Mouse (Mus musculus) ovary, postnatal 14 days (tissue): ENCODE measurements around the gene Pea15a.
"Not testable (repeated sequence)": the region's sequence is repeated elsewhere in the genome, so short reads cannot be mapped to it uniquely, and the experiment has no call there.

Experiments used
- DNase-seq: peaks from one replicate; pipeline ENCODE4 v3.0.0; 2022; ENCODE audit warnings: low spot score

Gene Pea15a

DNA sequence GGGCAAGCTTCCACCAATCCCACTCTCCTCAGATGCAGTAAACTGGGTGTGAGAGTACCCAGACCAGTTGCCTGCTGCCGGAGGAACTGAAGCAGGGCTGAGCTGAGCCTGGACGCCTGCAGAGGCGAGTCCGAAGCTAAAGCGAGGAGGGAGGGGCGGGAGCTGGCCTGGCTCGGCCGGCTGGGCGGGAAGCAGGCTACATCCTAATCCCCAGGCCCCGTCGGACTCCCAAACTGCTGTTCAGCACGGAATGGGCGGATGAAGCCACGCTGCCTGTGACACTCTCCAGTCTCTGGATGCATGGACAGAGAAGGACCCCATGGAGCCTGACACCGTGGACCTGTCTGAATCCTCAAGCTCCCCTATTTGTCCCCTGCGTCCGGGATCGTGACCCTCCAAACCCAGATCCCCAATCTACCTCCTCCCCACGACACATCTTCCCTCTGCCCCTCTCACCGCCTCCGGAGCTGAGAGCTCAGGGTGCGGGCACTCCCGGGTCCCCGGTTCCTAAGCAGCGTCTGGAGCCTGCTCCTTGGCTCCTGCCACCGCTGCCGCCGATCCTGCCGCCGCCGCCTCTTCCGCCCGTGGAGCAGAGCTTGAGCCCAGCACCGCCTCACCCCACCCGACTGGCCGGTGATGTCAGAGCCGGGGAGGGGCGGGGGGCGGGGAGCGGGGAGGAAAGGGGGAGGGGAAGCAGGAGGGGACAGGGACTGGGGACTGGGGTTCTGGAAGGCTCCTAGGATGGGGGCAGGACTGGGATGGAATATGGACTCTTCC is at the start of gene Pea15a:
Gene Pea15a, minus strand, starts transcription at position 664 of the 777 bp plus-strand sequence.
- peak; percentile 73 for DNase-seq

DNA sequence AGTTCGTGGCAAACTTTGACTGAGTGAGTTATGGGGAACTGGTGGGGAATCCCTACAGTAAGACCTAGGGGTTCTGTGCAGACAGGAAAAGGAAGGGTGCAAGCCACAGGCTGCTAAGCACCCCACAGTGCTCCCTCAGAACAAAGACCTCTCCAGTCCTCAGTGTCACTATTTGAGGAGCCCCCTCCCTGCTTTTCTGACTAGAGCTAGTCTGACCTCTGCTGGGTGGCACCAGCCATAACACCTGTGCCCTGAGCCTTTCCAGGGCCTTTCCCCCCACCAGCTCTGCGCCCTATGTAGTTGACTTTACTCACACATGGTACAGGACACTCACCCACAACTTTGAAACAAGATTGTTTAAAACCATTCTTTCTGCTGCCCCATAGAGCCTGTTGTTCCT is 41.1 kb upstream of the Pea15a start:
- no peak for DNase-seq

DNA sequence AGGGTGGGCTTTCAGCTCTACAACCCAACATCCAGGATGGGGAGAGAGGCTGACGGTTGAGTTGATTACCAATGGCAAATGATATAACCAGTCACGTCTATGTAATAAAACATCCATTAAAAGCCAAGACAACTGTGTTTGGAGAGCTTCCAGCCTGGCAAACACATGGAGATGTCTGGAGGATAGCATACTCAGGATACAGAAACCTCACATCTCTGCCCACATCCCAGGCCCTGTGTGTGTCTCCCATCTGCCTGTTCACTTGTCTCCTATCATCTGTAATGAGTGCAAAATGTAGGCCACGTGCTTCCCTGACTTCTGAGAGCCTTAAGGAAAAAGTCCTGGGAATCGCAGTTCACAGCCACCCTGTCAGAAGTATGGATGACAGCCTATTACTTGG is 40.6 kb upstream of the Pea15a start:
- no peak for DNase-seq

DNA sequence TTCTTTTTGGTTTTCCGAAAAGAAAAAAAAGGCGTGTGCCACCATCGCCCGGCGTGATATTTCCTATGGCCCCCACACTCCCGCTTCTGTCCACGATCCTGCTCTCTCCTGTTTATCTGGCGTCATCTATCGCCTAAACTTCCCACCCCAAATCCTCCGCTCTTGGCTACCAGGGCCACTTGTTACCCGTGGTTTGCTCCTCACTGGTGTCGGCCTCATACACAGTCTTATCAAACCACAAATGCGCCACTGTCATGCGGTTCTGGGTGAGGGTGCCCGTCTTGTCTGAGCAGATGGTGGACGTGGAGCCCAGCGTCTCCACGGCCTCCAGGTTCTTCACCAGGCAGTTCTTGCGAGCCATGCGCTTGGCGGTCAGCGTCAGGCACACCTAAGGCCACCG is 38.0 kb upstream of the Pea15a start:
- DNase-seq = not testable (repeated sequence)

DNA sequence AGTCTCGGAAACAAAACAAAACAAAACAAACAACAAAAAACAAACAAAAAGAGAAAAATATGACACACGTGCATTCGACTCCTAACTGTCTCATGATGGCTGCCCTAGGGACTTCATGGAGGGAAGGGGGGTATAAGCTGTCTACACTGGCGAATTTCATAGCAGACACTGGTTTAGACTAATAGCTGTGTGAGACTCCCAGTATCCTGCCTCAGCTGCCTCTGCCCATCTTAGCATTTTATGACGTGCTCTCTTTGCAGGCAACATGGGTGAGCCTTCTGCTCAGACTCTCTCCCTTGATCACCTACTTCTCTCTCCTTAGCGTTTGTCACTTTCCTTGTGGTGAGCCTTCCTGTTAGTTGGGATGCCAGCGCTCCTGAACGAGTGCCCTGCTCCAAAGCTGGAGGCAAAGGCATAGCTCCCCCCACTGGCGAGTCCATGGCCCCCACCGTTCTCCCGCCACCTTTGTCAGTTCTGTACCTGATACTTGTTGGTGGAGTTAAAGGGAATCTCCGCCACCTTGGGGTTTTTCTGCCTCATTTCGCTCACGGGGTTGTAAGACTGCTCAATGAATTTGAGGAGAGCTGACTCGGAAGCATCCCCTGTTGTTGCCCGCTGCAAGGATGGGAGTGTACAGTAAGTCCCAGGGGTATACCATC is 37.1 kb upstream of the Pea15a start:
- no peak for DNase-seq

DNA sequence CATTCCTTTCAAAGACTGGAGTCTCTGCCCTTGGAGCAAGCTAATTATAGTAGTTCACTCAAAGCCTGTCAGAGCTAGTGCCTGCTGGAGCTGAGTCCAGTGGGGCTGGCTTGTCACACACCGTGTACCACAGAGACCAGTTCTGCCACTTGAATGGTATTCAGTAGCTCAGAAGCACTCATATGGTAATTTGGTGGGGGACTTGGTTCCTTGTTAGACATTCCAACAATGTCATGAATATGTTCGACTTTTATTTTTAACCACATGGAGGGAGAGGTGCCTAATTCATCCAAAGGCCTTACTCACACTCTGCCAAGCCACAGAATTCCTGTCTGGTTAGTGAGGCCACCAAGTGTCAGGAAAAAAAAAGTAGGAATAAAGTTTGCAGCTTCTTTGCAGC is 35.8 kb upstream of the Pea15a start:
- DNase-seq = no peak

DNA sequence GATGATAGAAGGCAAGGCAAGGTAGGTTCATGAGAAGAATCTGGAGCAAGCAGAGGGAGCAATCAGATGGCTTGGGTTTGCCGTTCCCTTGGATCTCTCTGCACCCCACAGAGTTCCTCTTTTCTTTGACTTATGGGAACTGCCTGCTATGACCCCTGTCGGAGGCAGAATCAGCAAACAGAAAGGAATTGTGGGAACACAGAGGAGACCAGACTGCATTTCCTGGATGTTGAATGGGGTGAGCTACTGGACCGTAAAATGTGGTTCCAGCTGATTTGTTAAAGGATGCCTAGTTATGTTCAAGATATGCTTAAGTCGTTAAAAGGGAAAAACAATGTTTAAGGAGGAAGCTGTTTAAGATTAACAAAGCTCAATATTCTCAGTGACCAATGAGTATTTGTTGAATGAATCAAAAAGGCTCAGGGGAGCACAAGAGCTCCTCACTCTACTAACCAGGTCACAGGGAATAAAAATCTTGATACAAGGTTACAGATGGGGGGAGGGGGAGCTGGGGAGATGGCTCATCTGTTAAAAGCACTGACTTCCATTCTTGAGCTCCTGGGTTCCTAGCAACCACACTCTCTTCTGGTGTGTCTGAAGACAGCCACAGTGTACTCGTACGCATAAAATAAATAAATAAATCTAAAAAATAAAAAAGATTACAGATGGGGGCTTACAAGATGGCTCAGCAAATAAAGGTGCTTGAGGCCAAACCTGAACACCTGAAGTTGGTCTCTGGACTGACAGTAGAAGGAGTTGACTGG is 34.5 kb upstream of the Pea15a start:
- DNase-seq = no peak

DNA sequence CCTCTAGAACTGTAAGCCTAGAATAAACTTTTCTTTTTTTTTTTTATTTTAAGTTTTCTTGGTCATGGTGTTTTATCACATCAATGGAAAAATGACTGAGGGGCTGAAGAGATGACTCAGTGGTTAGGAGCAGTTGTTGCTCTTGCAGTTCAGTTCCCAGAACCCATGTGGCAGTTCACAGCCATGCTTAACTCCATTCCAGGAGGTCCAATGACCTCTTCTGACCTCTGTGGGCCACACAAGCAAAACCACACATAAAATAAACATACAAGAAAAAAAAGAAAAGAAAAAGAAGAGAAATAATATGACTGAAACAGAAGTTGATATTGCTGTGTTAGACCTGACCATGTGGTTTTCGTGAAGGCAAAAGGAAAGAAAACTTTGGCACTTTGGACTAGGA is 22.6 kb upstream of the Pea15a start:
- DNase-seq = no peak

DNA sequence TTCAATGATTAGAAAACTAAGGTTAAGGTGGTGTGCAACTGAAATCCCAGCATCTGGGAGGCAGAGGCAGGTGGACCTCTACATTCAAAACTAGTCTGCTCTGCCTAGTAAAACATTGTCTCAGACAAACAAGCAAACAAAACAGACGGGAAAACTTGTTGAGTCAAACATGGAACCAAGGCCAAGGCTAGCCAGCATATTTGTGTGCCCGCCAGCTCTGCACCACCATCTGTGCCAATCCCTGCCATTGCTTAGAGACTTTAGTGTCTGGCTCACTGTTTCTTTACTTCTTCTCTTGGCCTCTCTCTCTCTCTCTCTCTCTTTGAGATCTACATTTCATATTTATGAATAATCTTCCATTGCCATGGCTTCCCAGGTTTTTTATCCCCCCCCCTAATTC is 21.6 kb upstream of the Pea15a start:
- DNase-seq = no peak

DNA sequence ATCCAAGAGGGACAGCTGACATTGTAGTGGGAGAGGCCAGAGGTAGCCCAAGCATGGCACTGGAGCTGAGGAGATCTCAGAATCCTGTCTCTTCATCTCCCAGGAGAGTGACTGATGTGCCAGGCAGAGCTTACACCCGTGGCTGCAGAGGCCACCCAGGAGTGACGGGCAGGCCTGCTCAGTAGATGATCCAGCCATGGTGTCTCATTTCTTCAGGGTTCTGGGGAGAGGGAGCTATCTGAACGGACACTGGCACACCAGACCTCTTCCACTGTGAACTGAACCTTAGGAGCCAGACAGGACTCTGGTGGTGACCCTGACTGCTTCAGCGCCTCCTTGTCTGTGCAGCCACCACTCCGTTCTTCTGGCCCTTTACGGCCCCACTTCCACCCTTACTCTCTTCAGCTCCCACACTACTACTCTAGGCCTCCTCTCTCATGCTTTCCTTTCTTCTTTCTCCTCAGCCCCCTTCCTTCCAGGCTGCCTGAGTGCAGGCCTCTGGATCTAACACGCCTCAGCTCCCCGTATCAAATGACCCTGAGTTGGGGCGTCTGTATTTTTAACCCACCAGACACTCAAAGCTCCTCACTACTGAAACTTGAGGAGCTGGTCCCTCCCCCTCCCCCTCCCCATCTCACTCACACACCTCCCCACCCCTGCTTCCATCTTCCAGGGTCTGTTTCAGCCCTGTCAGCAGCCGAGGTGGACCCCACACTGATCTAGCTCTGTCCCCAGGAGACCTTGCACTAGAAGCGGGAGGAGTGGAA is 14.9 kb upstream of the Pea15a start:
- DNase-seq = no peak

DNA sequence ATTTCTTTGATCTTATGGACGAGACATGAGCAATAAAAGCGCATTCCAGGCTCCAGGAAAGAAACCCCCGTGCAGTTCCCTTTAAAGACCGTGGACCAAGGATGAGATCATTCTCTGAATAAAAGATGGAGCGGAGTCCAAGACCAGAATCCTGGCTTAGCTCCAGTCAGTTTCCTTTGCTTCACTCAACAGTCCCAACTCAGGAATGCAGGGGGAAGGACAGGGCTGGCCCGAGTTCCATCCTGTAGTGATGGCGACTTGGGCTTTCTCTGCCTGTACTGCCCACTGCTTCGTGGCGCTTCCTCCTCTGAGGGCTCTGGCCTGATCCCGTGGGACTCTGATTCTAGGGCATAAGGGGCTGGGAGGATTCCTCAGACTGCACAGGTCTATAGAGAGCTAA is 13.8 kb upstream of the Pea15a start:
- DNase-seq = no peak

DNA sequence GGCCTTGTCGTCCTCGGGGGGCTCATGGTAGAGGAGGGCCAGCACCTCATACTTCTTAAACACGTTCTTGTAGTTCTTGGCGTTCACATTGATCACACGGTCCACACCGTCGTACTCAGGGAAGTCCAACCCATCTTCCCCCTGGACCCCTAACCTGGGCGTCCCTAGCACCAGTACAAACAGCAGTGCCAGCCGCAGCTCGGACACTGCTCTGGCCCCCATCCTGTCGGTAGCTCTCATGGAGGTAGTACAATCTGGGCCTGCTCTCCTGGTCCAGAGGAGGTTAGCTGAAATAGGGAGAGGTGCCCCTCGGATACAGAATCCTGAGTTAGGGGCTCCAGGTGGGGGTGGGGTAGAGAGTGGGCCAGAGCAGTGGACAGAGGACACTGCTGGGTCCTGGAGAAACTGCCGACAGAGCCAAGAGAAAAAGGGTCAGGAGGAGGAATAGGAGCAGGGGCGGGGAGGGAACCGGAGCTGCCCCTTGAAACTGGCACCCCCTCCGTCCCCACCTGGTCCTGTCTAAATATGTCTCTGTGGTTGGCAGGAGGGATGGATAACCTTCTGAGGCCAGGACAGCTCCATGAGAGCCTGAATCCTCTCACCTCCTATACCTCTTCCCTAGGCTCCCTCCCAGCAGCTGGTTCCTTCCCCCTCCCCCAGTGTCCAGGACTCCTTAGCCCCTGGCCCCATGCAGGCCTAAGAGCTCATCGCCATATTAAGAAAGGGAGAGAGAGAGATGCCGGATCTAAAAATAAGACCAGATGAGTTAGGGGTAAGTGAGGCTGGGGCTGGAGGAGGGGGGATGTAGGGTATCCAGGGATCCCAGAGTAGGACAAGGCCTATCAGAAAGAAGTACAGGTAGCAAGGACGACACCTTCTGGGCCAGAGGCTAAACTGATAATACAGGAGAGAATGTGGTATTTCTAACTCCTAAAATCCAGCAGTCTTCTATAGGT is 13.1 kb upstream of the Pea15a start, which contains the start of gene Casq1:
Gene Casq1, minus strand, starts transcription at position 418 of the 956 bp plus-strand sequence.
- no peak for DNase-seq

DNA sequence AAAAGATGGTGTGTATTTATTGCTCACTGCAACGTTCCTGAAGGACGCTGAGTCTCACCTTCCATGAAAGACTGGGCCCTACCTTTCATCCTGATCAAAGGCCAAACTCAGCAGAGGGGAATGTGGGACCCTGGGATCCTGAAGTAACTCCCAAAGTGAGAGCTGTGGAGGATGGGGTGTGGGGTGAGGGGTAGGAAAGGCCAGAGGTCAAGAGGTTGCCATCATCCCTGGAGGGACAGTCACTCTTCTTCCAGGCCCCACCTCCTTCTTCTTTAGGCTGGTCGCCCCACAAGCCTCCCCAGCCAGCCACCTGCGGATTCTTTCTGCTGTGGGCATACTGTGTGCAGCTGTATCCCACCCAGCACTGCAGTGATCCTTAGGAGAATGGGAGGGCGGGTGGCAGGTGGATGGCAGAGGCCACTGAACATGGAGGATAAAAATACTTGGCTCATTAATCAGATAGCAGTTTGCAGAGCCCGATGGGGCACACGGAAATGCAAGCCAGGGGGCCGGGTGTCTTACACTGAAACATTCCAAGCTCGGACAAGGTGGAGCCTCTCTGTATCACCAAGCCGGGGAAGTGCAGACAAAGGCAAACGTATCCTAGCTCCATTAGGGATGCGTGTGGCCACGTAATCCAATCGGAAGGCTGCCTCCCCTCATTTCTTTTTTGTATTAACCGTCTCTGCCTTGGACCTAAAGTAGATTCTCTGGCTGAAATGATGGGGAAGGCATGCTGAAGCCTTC is 11.7 kb upstream of the Pea15a start:
- DNase-seq = no peak

DNA sequence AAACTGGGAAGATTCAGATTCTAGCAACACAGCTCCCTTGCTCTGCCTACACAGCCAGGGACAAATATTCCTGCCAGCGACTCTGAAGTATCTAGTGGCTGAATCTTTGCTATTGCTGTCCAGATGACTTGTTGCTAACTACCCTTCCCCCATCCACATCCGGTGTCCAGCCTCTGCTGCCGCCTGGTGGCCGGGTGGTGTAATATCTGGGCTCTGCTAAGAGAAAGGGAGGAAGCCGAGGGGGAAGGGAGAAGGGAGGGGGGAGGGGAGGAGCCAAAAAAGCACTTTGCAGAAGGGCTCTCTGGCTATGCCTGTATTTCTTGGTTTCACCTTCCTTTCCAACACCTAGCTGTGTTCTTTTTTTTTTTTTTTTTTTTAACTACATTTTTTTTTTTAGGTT is 10.5 kb upstream of the Pea15a start:
- peak; percentile 96 for DNase-seq

DNA sequence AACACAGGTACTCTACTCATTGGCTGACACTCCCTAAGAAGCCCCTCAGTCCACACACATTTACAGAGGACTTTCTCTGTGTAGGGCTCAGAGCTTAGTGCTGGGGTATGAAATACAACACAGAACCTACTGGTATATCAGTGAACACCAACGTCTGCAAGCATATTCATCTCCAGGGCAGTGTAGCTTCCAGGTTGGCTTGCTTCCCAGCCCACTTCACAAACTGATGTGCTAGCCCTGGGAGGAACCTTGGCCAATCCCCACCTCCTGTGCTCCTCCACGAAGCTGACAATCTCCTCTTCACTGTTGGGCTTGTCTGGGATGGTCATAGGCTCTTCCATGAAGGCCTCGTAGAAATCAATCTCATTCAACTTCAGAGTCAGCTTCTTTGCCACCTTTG is 8.1 kb upstream of the Pea15a start:
- DNase-seq = no peak

DNA sequence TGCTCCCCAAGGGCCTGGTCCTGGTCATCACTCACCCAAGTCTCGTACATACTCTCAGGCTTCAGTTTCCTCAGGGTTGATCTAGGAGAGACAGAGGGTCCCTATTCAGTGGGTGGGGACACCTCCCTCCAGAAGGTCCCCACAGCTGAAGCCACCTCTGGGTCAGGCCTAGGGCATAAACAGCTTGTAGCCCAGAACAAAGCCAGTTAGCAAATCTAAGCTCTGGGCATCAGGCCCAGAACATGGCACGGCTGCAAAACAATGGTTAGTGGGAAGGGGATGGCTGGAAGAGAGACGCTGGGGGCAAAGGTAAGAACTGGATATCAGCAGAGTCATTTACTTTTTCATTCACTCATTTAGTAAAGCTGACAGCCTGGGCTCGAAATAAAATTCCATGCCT is 7.2 kb upstream of the Pea15a start:
- DNase-seq = no peak

DNA sequence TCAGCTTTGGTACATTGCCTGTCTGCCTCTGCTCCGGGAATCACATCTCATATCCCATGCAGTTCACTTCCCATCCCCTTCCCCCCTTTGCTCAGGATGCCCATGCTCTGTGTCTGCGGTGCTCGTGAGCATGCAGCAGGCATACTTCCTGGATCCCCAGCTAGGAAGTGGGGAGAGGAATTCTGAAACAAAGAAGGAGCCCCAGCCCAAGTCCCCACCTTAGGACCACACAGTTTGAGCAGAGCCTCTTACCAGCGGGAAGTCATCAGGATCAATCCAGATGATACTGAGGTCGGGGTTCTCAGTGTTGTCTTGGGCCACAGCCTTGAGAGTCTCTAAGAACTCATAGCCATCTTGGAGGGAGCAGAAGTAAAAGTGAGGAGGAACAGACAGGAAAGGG is 6.2 kb upstream of the Pea15a start:
- no peak for DNase-seq

DNA sequence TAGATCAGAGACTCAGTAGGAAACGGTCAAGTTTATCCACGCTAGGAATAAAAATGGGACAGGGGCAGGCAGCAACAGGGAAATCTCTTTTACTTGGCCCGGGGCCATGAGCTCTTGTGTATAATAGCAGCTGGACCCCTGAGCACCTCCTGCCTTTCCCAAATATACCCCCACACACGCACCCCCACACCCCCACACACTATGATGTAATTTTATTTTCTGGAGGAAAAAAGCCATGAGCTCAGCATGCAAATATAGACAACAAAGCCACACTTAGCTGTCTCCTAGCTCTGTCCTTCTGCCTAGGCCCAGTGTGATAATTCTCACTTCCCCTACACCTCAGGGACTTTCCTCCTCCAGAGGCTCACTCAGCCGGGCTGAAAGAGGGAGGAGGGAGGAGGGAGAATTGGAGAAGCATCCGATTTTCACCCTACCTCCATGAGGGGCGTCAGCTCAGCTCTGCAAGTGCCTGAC is 544 bp upstream of the Pea15a start:
- no peak for DNase-seq

DNA sequence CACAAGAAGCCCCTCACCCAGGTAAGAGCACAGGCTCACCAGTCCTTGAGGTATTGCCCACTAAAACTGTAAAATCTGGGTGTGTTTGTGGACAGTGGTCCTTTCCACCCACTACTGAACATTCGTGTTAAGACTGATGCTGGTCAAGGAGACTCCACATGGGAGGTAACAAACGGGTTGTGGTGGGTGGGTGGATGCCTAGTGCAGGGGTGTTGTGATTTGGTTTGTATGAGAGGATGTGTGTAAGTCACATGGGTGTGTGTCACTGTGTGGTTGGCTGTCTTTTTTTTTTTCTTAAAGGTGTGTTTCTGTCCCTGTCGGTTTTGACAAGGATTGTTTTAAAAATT is 890 bp downstream of the Pea15a start:
- DNase-seq = no peak
